16 mouse cellular contexts compared by ENCODE assay signal in the genomic region with DNA sequence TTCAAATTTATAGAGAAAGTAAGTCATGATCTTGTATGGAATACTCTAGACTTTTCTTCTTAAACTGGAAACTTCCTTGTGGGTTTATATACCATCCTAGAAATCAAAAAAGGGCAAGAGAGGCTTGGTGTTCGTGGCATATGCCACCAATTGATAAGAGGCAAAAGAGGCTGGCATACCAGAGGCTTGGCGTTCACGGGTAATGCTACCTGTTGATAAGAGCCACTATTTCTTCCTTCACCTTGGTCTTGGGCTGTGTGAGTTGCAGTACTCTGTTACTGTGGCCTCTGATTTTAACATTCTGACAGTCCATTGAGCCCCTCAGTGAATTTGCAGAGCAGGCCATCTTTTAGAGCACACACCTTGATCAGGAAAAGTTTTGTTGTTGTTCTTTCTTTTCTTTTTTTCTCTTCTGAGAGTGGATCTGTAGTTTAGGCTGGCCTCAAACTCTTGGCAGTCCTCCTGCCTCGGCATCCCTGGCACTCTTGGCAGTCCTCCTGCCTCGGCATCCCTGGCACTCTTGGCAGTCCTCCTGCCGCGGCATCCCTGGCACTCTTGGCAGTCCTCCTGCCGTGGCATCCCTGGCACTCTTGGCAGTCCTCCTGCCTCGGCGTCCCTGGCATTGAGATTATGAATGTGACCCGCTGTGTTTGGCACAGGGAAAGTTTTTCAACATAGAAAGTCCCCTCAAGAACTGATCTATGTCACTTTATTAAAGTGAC. TPM values are rescaled to one million over a fixed set of nuclear protein-coding genes. Genes with fewer than 3 reads are reported as not detected.
A peak's percentile ranks its signal among the peaks of the same experiment; 100 is the strongest.
DNase-seq lines count a peak whose midpoint lies in the region; ATAC-seq and TF ChIP-seq lines count a peak whose summit lies in the region.
"Had no signal": no experiment of that assay in that cellular context is flagged by ENCODE, and none has a peak within 500 bp of the region (broad histone marks: within the 10 kb centered on the region; RNA-seq: fewer than 3 reads in every experiment).

No protein-coding gene starts in this region.

- TF ChIP-seq POLR2A in cerebellum, adult 2 months (IDR thresholded peaks at IDR 0.05; ENCODE audit: borderline replicate concordance, insufficient read depth, low read length), result no peak
- no peak for TF ChIP-seq POLR2A in CH12.LX (IDR thresholded peaks at IDR 0.05; ENCODE audit: low read depth, low read length)

- no peaks in the 10 kb centered on the region for H3K27me3 ChIP-seq in cerebellum, adult 2 months (ENCODE audit: control insufficient read depth, insufficient read depth, low read length)
- no peaks in the 10 kb centered on the region for H3K27me3 ChIP-seq in CH12.LX (replicated peaks)
- no peaks in the 10 kb centered on the region for H3K27me3 ChIP-seq in erythroblast, embryonic 14.5 days (ENCODE audit: control insufficient read depth)
- H3K27me3 ChIP-seq in liver, postnatal 0 days (ENCODE audit: insufficient read depth, low read length), result no peaks in the 10 kb centered on the region

- TF ChIP-seq CTCF in cerebellum, adult 2 months (IDR thresholded peaks at IDR 0.05; ENCODE audit: borderline replicate concordance, insufficient read depth, low read depth, low read length), result no peak
- TF ChIP-seq CTCF in CH12.LX (conservative IDR thresholded peaks at IDR 0.05 in 1 of 2, IDR thresholded peaks at IDR 0.05 in 1 of 2; ENCODE audit: low read depth in 2 of 2, low read length in 2 of 2), result no peak
- TF ChIP-seq CTCF in liver, postnatal 0 days (IDR thresholded peaks at IDR 0.05; ENCODE audit: low read depth), result no peak

- no peak for TF ChIP-seq EP300 in CH12.LX (IDR thresholded peaks at IDR 0.05; ENCODE audit: low read length)
- peak; percentile 98 for TF ChIP-seq EP300 in liver, postnatal 0 days (IDR thresholded peaks at IDR 0.05; ENCODE audit: low read depth)

- H3K27ac ChIP-seq in cerebellum, adult 2 months (ENCODE audit: insufficient read depth, low read length), result no peak overlapping the region
- 0 out of 2 replicates have a peak overlapping the region, but pooled peaks have one; percentile 30 for H3K27ac ChIP-seq in CH12.LX (ENCODE audit: insufficient read depth, low read depth)
- H3K27ac ChIP-seq in liver, postnatal 0 days (ENCODE audit: low read depth), result peak overlapping the region; percentile 85
- H3K27ac ChIP-seq: heart, embryonic 10.5 days had no signal

- in situ Hi-C loops in CH12.LX (cut with MboI; ENCODE audit: low pct_ligation_motif_present, low pct_unique_long_range_greater_than_20kb, low sequenced_read_pairs), result no loop called here

- no peaks in the 10 kb centered on the region for H3K9me3 ChIP-seq in CH12.LX (replicated peaks; ENCODE audit: low read length)
- no peaks in the 10 kb centered on the region for H3K9me3 ChIP-seq in erythroblast, embryonic 14.5 days (ENCODE audit: control insufficient read depth, low read length)
- H3K9me3 ChIP-seq in liver, postnatal 0 days (ENCODE audit: low read length), result no peaks in the 10 kb centered on the region
- H3K9me3 ChIP-seq: G1E; heart, embryonic 10.5 days had no signal

- peaks cover 29% of the 10 kb centered on the region for H3K79me2 ChIP-seq in CH12.LX (replicated peaks; ENCODE audit: control insufficient read depth, extremely low read depth, insufficient read depth, poor library complexity, severe bottlenecking)

- H3K4me2 ChIP-seq in CH12.LX (ENCODE audit: insufficient read depth, low read depth, poor library complexity, severe bottlenecking), result no peak overlapping the region
- H3K4me2 ChIP-seq in liver, postnatal 0 days (ENCODE audit: low read depth, low read length), result peak overlapping the region; percentile 24

- WGBS in cerebellum, adult 2 months, result 30% methylated on average over 11 of the region's 11 CpGs
- 80% methylated on average over 11 of the region's 11 CpGs for WGBS in liver, postnatal 0 days (ENCODE audit: insufficient replicate concordance)

- ATAC-seq in liver, postnatal 0 days, result peak; percentile 98
- ATAC-seq: intestine, embryonic 16.5 days had no signal

- dilution Hi-C loops in CH12.LX (cut with MboI; ENCODE audit: extremely low pct_ligation_motif_present, extremely low pct_unique_long_range_greater_than_20kb, low sequenced_read_pairs), result no loop called here

- no peak overlapping the region for H3K9ac ChIP-seq in CH12.LX (ENCODE audit: insufficient read depth, low read depth)
- H3K9ac ChIP-seq in liver, postnatal 0 days (replicated peaks), result no peak overlapping the region

- H3K4me3 ChIP-seq in cerebellum, adult 2 months (replicated peaks; ENCODE audit: insufficient read depth, low read depth, low read length), result no peak overlapping the region
- no peak overlapping the region for H3K4me3 ChIP-seq in CH12.LX (replicated peaks in 1 of 3; ENCODE audit: low read depth in 2 of 3, low read length in 2 of 3, poor library complexity in 1 of 3)
- H3K4me3 ChIP-seq in erythroblast, embryonic 14.5 days (replicated peaks), result peak overlapping the region; percentile 21
- H3K4me3 ChIP-seq in liver, postnatal 0 days (ENCODE audit: low read depth, low read length), result no peak overlapping the region
- H3K4me3 ChIP-seq: heart, embryonic 10.5 days had no signal

- peaks cover 60 to 89% of the 10 kb centered on the region in 2 experiments for H3K36me3 ChIP-seq in CH12.LX (replicated peaks in 1 of 2; ENCODE audit: control insufficient read depth in 1 of 2, insufficient read depth in 1 of 2, low read length in 1 of 2)
- peaks cover 94% of the 10 kb centered on the region for H3K36me3 ChIP-seq in erythroblast, embryonic 14.5 days (ENCODE audit: control insufficient read depth)
- peaks cover 67% of the 10 kb centered on the region for H3K36me3 ChIP-seq in liver, postnatal 0 days (replicated peaks; ENCODE audit: insufficient read depth, low read length)

- peaks cover 8% of the 10 kb centered on the region; the same call in 1 of the 2 replicates for H3K4me1 ChIP-seq in cerebellum, adult 2 months (ENCODE audit: control insufficient read depth, insufficient read depth, low read length)
- peaks cover 27 to 83% of the 10 kb centered on the region in 2 experiments for H3K4me1 ChIP-seq in CH12.LX (ENCODE audit: control insufficient read depth in 1 of 2, insufficient read depth in 2 of 2)
- H3K4me1 ChIP-seq in erythroblast, embryonic 14.5 days (ENCODE audit: control insufficient read depth), result peaks cover 80% of the 10 kb centered on the region
- peaks cover 9% of the 10 kb centered on the region for H3K4me1 ChIP-seq in liver, postnatal 0 days (ENCODE audit: insufficient read depth)

- TF ChIP-seq RAD21 in CH12.LX (IDR thresholded peaks at IDR 0.05; ENCODE audit: low read depth, low read length), result no peak

- DNase-seq in cerebellum, adult 2 months, result peak; percentile 53 to 60
- no peak for DNase-seq in cerebellum, adult 9-11 months
- no peak for DNase-seq in CH12.LX (ENCODE audit: extremely low read depth)
- DNase-seq in liver, postnatal 0 days, result peak; percentile 37
- DNase-seq in retina, postnatal 1 day, result no peak
- no peak for DNase-seq in urinary bladder, postnatal 4 days (ENCODE audit: low spot score in 2 of 2)
- no peak for DNase-seq in kidney, adult 9 months
- DNase-seq: B cell, adult 2 months; heart, postnatal 4 days; kidney, postnatal 4 days; lung, adult 18-20 months; right cerebral cortex, postnatal 25 days had no signal

TF ChIP-seq in CH12.LX, 34 proteins besides CTCF, POLR2A, EP300 and RAD21:
- TF ChIP-seq USF1 (IDR thresholded peaks at IDR 0.05; ENCODE audit: low read depth, low read length), result no peak
- TF ChIP-seq IRF4 (IDR thresholded peaks at IDR 0.05; ENCODE audit: low read depth, low read length), result no peak
- no peak for TF ChIP-seq CHD1 (IDR thresholded peaks at IDR 0.05; ENCODE audit: low read depth, low read length)
- no peak for TF ChIP-seq MEF2A (IDR thresholded peaks at IDR 0.05; ENCODE audit: borderline replicate concordance, low read depth, low read length)
- no peak for TF ChIP-seq SMC3 (IDR thresholded peaks at IDR 0.05; ENCODE audit: low read depth, low read length)
- no peak for TF ChIP-seq MYC (IDR thresholded peaks at IDR 0.05; ENCODE audit: low read depth, low read length)
- TF ChIP-seq NELFE (IDR thresholded peaks at IDR 0.05; ENCODE audit: low read depth, low read length), result no peak

RNA-seq across cellular contexts. Expression of a gene that starts 19.7 kb away (rescaled TPM):
- polyA plus RNA-seq in cerebellum, adult 2 months (2012; rRNA removed), result 17.6 and 18.6 TPM in 2 replicates
- total RNA-seq in CH12.LX (2012; rRNA removed) (18.9 and 21.0 TPM in 2 replicates), CH12.LX (2014; rRNA removed) (12.8 and 16.8 TPM in 2 replicates)
- polyA plus RNA-seq in CH12.LX (2012; ENCODE audit: insufficient read length, low read depth), result 16.1 and 17.4 TPM in 2 replicates
- polyA plus RNA-seq in erythroblast, embryonic 14.5 days (2012), result 0.15 and 0.38 TPM in 2 replicates
- 10.7 and 14.6 TPM in 2 replicates for polyA plus RNA-seq in liver, postnatal 0 days (2015; fragmentation: Nextera tagmentation; extraction: Ambion mirVana)

RNA-seq across cellular contexts. Expression of a gene that starts 40.8 kb away (rescaled TPM):
- 42.8 and 52.9 TPM in 2 replicates for polyA plus RNA-seq in cerebellum, adult 2 months (2012; rRNA removed)
- 5.2 and 5.6 TPM in 2 replicates for total RNA-seq in CH12.LX (2012; rRNA removed)
- total RNA-seq in CH12.LX (2014; rRNA removed), result 0.81 and 1.4 TPM in 2 replicates
- polyA plus RNA-seq in CH12.LX (2012; ENCODE audit: insufficient read length, low read depth), result 11.8 and 13.0 TPM in 2 replicates
- not detected in 2 replicates for polyA plus RNA-seq in erythroblast, embryonic 14.5 days (2012)
- 2.3 and 2.8 TPM in 2 replicates for polyA plus RNA-seq in liver, postnatal 0 days (2015; fragmentation: Nextera tagmentation; extraction: Ambion mirVana)
- polyA plus RNA-seq: G1E had no signal

Comparison
In these comparisons a context has a peak if more than half of its experiments do, and no peak if none do; other contexts are left out.
1. DNase-seq: peak in cerebellum, adult 2 months (2 of 2) and liver, postnatal 0 days (single experiment); none in cerebellum, adult 9-11 months (single experiment), CH12.LX (single experiment), retina, postnatal 1 day (single experiment), urinary bladder, postnatal 4 days (0 of 2) and kidney, adult 9 months (single experiment).